Mouse (Mus musculus) urinary bladder, postnatal 10 days (tissue): ENCODE measurements around the gene Psg22.
"Not testable (repeated sequence)": the region's sequence is repeated elsewhere in the genome, so short reads cannot be mapped to it uniquely, and the experiment has no call there.

Experiments
- DNase-seq: peaks from one replicate; pipeline ENCODE4 v3.0.0; 2022; ENCODE audit warnings: low spot score

The Psg22 gene

GRCm38 (mm10) chr7:18717790-18718189 lies at the start of gene Psg22:
TSS of gene Psg22 (plus strand) at chr7:18718090.
- no peak for DNase-seq

GRCm38 (mm10) chr7:18679772-18680171 lies 38.1 kb upstream of the Psg22 start:
- DNase-seq, result no peak

GRCm38 (mm10) chr7:18685586-18685985 lies 32.3 kb upstream of the Psg22 start:
- DNase-seq, result no peak

GRCm38 (mm10) chr7:18686085-18686484 lies 31.8 kb upstream of the Psg22 start, which contains the start of gene Psg20:
TSS of gene Psg20 (minus strand) at chr7:18686185.
- no peak for DNase-seq

GRCm38 (mm10) chr7:18710331-18710730 lies 7.6 kb upstream of the Psg22 start:
- not testable (repeated sequence) for DNase-seq

GRCm38 (mm10) chr7:18710846-18711245 lies 7.0 kb upstream of the Psg22 start:
- no peak for DNase-seq

GRCm38 (mm10) chr7:18715546-18715945 lies 2.3 kb upstream of the Psg22 start:
- DNase-seq, result no peak

GRCm38 (mm10) chr7:18724001-18724400 lies 6.1 kb downstream of the Psg22 start:
- DNase-seq, result no peak

GRCm38 (mm10) chr7:18725931-18726330 lies 8.0 kb downstream of the Psg22 start:
- DNase-seq, result not testable (repeated sequence)

- no peak for DNase-seq
These were observed 10.5 kb downstream of the Psg22 start for GRCm38 (mm10) chr7:18728391-18728790.

GRCm38 (mm10) chr7:18733111-18733510 lies 15.2 kb downstream of the Psg22 start:
- no peak for DNase-seq

GRCm38 (mm10) chr7:18734451-18734850 lies 16.6 kb downstream of the Psg22 start:
- DNase-seq, result no peak

- no peak for DNase-seq
These were observed 28.4 kb downstream of the Psg22 start for GRCm38 (mm10) chr7:18746189-18746860.

GRCm38 (mm10) chr7:18747420-18747819 lies 29.5 kb downstream of the Psg22 start:
- DNase-seq, result not testable (repeated sequence)

GRCm38 (mm10) chr7:18748994-18749895 lies 31.4 kb downstream of the Psg22 start:
- no peak for DNase-seq

GRCm38 (mm10) chr7:18749896-18750477 lies 32.1 kb downstream of the Psg22 start:
- DNase-seq, result not testable (repeated sequence)

GRCm38 (mm10) chr7:18760152-18760551 lies 42.3 kb downstream of the Psg22 start:
- DNase-seq, result not testable (repeated sequence)

GRCm38 (mm10) chr7:18762885-18763284 lies 45.0 kb downstream of the Psg22 start:
- DNase-seq, result not testable (repeated sequence)
